Mouse (Mus musculus): ENCODE data around the gene Gm4553. TPM values are rescaled to one million over a fixed set of nuclear protein-coding genes. Genes with fewer than 3 reads are reported as not detected.
"Not testable (repeated sequence)": the region's sequence is repeated elsewhere in the genome, so short reads cannot be mapped to it uniquely, and the experiment has no call there.

Gene Gm4553
- polyA plus RNA-seq, 1 experiment from 2014 or later = not detected

DNA sequence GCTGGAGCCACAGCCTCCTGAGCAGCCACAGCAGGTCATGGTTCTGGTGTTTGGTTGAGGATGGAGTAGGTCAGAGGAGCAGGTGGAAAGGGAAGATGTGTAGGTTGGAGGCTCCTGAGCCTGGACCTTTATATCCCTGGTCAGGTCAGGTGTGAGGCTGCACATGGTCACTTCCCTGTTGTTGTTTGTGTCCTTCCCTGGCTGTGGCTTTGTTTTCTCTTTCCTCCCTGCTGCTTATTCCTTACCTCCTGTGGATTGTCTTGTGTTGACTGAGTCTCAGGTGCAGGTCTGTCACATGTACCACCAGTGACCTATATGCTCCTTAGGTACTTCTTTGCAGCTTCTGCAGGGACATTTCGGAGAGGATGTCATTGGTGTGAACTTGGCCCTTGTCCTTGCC, 21.0 kb downstream of the Gm4553 start, which contains the start of gene Gm45337:
Gm45337 (minus strand) TSS at position 101 of the 400 bp plus-strand sequence.
- Histone ChIP-seq H3K36me3 (ENCODE audit: control insufficient read depth, insufficient read depth) (no peaks in the 10 kb centered on the region), H3K9ac (replicated peaks; ENCODE audit: low read depth, low read length) (no peak within 1 kb of the TSS), H3K4me1 (replicated peaks; ENCODE audit: control insufficient read depth, insufficient read depth, low read length) (no peaks in the 10 kb centered on the region), H3K9me3 (ENCODE audit: control insufficient read depth, low read length) (no peaks in the 10 kb centered on the region), H3K27ac (ENCODE audit: low read length) (no peak within 1 kb of the TSS), H3K4me2 (ENCODE audit: low read length) (no peak within 1 kb of the TSS), H3K27me3 (replicated peaks; ENCODE audit: control insufficient read depth, insufficient read depth, low read length) (no peaks in the 10 kb centered on the region), H3K4me3 (replicated peaks; ENCODE audit: low read length) (no peak within 1 kb of the TSS)
- no peak for ATAC-seq
- WGBS = 87% methylated on average over 1 of the region's 1 CpGs

GRCm38 (mm10) chr7:142143506-142144010, 22.0 kb downstream of the Gm4553 start:
- not testable (repeated sequence) for H3K9ac ChIP-seq (replicated peaks; ENCODE audit: low read depth, low read length); H3K27me3 ChIP-seq (replicated peaks; ENCODE audit: control insufficient read depth, insufficient read depth, low read length); ATAC-seq; H3K4me2 ChIP-seq (ENCODE audit: low read length); H3K36me3 ChIP-seq (ENCODE audit: control insufficient read depth, insufficient read depth); H3K4me1 ChIP-seq (replicated peaks; ENCODE audit: control insufficient read depth, insufficient read depth, low read length); H3K4me3 ChIP-seq (replicated peaks; ENCODE audit: low read length); H3K27ac ChIP-seq (ENCODE audit: low read length); H3K9me3 ChIP-seq (ENCODE audit: control insufficient read depth, low read length)
- 64% methylated on average over 1 of the region's 1 CpGs for WGBS

GRCm38 (mm10) chr7:142140696-142141095, 24.8 kb downstream of the Gm4553 start:
- H3K9ac ChIP-seq (replicated peaks; ENCODE audit: low read depth, low read length) = no peak overlapping the region
- WGBS = 31% methylated on average over 1 of the region's 1 CpGs
- no peak overlapping the region for H3K27ac ChIP-seq (ENCODE audit: low read length)
- H3K4me2 ChIP-seq (ENCODE audit: low read length) = no peak overlapping the region
- H3K27me3 ChIP-seq (replicated peaks; ENCODE audit: control insufficient read depth, insufficient read depth, low read length) = no peaks in the 10 kb centered on the region
- H3K9me3 ChIP-seq (ENCODE audit: control insufficient read depth, low read length) = no peaks in the 10 kb centered on the region
- no peaks in the 10 kb centered on the region for H3K4me1 ChIP-seq (replicated peaks; ENCODE audit: control insufficient read depth, insufficient read depth, low read length)
- ATAC-seq = no peak
- no peaks in the 10 kb centered on the region for H3K36me3 ChIP-seq (ENCODE audit: control insufficient read depth, insufficient read depth)
- H3K4me3 ChIP-seq (replicated peaks; ENCODE audit: low read length) = no peak overlapping the region

DNA sequence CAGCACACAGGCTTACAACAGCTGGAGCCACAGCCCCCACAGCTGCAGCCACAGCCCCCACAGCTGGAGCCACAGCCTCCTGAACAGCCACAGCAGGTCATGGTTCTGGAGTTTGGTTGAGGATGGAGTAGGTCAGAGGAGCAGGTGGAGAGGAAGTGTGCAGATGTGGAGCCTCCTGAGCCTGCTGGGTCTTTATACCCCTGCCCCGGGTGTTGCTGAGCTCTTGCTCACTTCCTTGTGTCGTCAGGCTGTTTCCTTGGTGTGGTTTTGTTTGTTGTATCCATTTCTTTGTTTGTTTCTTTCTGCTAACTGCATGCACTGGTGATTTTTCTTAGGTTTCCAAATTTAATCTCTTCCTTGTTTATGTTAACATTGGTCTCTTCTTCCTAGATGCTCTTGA, 29.6 kb downstream of the Gm4553 start, which contains the start of gene Gm39115:
Gm39115 (minus strand) TSS at position 101 of the 400 bp plus-strand sequence.
- H3K4me3 ChIP-seq (replicated peaks; ENCODE audit: low read length); H3K36me3 ChIP-seq (ENCODE audit: control insufficient read depth, insufficient read depth); H3K27ac ChIP-seq (ENCODE audit: low read length); H3K9me3 ChIP-seq (ENCODE audit: control insufficient read depth, low read length); H3K9ac ChIP-seq (replicated peaks; ENCODE audit: low read depth, low read length); H3K4me2 ChIP-seq (ENCODE audit: low read length); H3K4me1 ChIP-seq (replicated peaks; ENCODE audit: control insufficient read depth, insufficient read depth, low read length); ATAC-seq; H3K27me3 ChIP-seq (replicated peaks; ENCODE audit: control insufficient read depth, insufficient read depth, low read length): not testable (repeated sequence)
- WGBS = 47% methylated on average over 2 of the region's 2 CpGs

DNA sequence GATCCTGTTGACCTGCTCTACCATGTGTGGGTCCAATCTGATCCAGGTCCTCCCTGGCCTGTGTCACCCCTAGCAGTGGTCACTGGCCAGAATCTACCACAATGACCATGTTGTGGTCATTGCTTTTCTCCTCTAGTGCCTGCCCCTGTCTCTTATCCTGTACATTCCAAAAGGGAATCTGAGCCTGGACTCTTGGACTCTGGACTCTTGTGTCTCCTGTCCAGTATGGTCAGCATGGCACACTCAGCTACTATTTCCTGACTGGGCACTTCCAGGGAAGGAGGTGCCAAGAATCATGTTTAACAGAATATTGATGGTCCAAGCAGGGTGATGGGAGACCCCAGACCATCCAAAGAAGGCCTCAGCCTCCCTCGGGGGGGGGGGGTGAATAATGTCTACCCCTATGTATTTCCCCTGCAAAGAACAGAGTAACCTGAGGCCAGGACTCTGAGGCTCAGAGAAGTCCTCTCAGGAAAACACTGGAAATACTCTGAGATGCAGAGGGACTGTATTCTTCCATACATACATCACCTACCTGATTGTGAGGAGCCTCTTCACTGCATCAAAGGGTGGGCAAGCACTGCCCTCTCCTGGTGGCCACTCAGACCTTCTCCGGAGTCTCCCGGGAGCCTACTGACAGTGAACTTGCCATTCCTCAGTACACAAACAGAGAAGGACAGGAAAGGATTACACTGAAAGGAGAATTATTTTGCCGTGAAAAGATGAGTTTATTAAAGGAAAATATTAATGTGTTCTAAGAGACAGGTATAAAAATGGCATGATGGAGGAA, 31.1 kb downstream of the Gm4553 start:
- no peak for ATAC-seq
- no peaks in the 10 kb centered on the region for H3K4me1 ChIP-seq (replicated peaks; ENCODE audit: control insufficient read depth, insufficient read depth, low read length)
- WGBS = 58% methylated on average over 4 of the region's 4 CpGs
- no peak overlapping the region for H3K9ac ChIP-seq (replicated peaks; ENCODE audit: low read depth, low read length)
- H3K36me3 ChIP-seq (ENCODE audit: control insufficient read depth, insufficient read depth) = no peaks in the 10 kb centered on the region
- no peak overlapping the region for H3K4me2 ChIP-seq (ENCODE audit: low read length)
- no peak overlapping the region for H3K27ac ChIP-seq (ENCODE audit: low read length)
- H3K4me3 ChIP-seq (replicated peaks; ENCODE audit: low read length) = no peak overlapping the region
- no peaks in the 10 kb centered on the region for H3K9me3 ChIP-seq (ENCODE audit: control insufficient read depth, low read length)
- H3K27me3 ChIP-seq (replicated peaks; ENCODE audit: control insufficient read depth, insufficient read depth, low read length) = no peaks in the 10 kb centered on the region

DNA sequence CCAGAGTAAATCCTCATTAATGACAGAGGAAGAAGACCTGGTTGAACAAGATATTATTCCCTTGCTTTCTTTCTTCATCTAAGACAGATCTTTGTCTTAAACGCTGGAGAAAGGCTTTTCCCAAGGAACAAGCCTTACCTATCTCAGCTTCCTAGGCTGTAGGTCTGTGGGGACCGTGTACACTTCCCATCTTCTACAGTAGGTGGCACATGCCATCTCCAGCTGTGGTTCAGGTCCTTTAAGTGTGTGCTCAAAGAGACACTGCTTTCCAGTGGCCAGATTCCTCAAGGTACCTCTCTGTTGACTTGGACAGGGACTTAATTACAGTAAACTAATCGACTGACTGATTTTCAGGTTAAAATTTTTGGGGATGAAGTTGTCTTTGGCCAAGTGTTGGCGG, 36.7 kb downstream of the Gm4553 start:
- no peak overlapping the region for H3K4me3 ChIP-seq (replicated peaks; ENCODE audit: low read length)
- no peak overlapping the region for H3K4me2 ChIP-seq (ENCODE audit: low read length)
- no peak for ATAC-seq
- no peaks in the 10 kb centered on the region for H3K4me1 ChIP-seq (replicated peaks; ENCODE audit: control insufficient read depth, insufficient read depth, low read length)
- 64% methylated on average over 4 of the region's 4 CpGs for WGBS
- no peaks in the 10 kb centered on the region for H3K9me3 ChIP-seq (ENCODE audit: control insufficient read depth, low read length)
- no peaks in the 10 kb centered on the region for H3K27me3 ChIP-seq (replicated peaks; ENCODE audit: control insufficient read depth, insufficient read depth, low read length)
- H3K9ac ChIP-seq (replicated peaks; ENCODE audit: low read depth, low read length) = no peak overlapping the region
- H3K27ac ChIP-seq (ENCODE audit: low read length) = no peak overlapping the region
- H3K36me3 ChIP-seq (ENCODE audit: control insufficient read depth, insufficient read depth) = no peaks in the 10 kb centered on the region

- ATAC-seq; H3K27me3 ChIP-seq (replicated peaks; ENCODE audit: control insufficient read depth, insufficient read depth, low read length); H3K36me3 ChIP-seq (ENCODE audit: control insufficient read depth, insufficient read depth); H3K4me3 ChIP-seq (replicated peaks; ENCODE audit: low read length); H3K9ac ChIP-seq (replicated peaks; ENCODE audit: low read depth, low read length); H3K4me1 ChIP-seq (replicated peaks; ENCODE audit: control insufficient read depth, insufficient read depth, low read length); H3K9me3 ChIP-seq (ENCODE audit: control insufficient read depth, low read length); H3K27ac ChIP-seq (ENCODE audit: low read length); H3K4me2 ChIP-seq (ENCODE audit: low read length): not testable (repeated sequence)
- 79% methylated on average over 1 of the region's 1 CpGs for WGBS
Measured at GRCm38 (mm10) chr7:142120629-142121028, 44.9 kb downstream of the Gm4553 start, which contains the start of gene Gm45618. Gene Gm45618 (minus strand): TSS chr7:142120729.

DNA sequence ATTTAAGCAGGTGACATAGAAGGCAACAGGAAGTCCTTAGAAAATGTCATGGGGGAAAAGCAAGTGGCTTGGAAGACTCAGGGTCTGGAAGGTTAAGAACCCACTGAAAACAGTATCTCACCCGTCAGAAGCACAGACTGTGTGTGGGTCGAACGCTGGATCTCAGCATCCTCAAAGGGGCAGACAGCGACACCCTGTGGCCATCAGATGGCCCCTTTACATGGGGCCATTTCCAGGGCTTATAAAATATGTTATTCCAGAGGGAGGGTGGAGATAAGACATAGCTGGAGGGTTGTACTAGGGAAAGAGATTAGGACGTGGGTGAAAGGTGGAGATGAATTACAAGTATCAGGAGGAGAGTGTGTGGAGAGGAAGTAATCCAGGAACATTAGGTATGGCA, 45.9 kb downstream of the Gm4553 start:
- H3K36me3 ChIP-seq (ENCODE audit: control insufficient read depth, insufficient read depth) = no peaks in the 10 kb centered on the region
- WGBS = 13% methylated on average over 5 of the region's 5 CpGs
- H3K4me1 ChIP-seq (replicated peaks; ENCODE audit: control insufficient read depth, insufficient read depth, low read length) = no peaks in the 10 kb centered on the region
- H3K9me3 ChIP-seq (ENCODE audit: control insufficient read depth, low read length) = no peaks in the 10 kb centered on the region
- H3K27ac ChIP-seq (ENCODE audit: low read length) = no peak overlapping the region
- no peak overlapping the region for H3K9ac ChIP-seq (replicated peaks; ENCODE audit: low read depth, low read length)
- no peak overlapping the region for H3K4me2 ChIP-seq (ENCODE audit: low read length)
- no peak overlapping the region for H3K4me3 ChIP-seq (replicated peaks; ENCODE audit: low read length)
- no peaks in the 10 kb centered on the region for H3K27me3 ChIP-seq (replicated peaks; ENCODE audit: control insufficient read depth, insufficient read depth, low read length)
- ATAC-seq = no peak

Measured in forebrain, embryonic 16.5 days (tissue).